Mouse (Mus musculus) kidney, adult 10 weeks (tissue): ENCODE measurements around the gene Ube2s. TPM values are rescaled to one million over a fixed set of nuclear protein-coding genes. Genes with fewer than 3 reads are reported as not detected.

Experiments used
- polyA plus RNA-seq: library from polyadenylated mRNA; stranded (reverse); fragments of 350-450 nt; fragmentation: Illumina TruSeq; extraction: RNeasy Lipid Tissue Mini Kit (QIAGEN cat#74804); gene quantifications from one replicate; pipeline ENCODE4 v1.2.3, GENCODE M21; 2014; ENCODE audit warnings: low read depth, low replicate concordance

The Ube2s gene
- polyA plus RNA-seq: 2.9 TPM

GRCm38 (mm10) chr7:4812303-4813104 is at the start of gene Ube2s:
Ube2s (minus strand) TSS chr7:4812590.

GRCm38 (mm10) chr7:4844245-4844916 is 32.0 kb upstream of the Ube2s start, which contains the start of gene Shisa7:
Shisa7 (minus strand) TSS chr7:4844696.

GRCm38 (mm10) chr7:4792278-4793212 is 19.8 kb downstream of the Ube2s start, which contains the start of gene Rpl28:
Rpl28 (plus strand) TSS chr7:4792874.

GRCm38 (mm10) chr7:4789436-4789935 is 22.9 kb downstream of the Ube2s start, which contains the start of gene Tmem238:
Tmem238 (minus strand) TSS chr7:4789656.

GRCm38 (mm10) chr7:4782759-4783158 is 29.6 kb downstream of the Ube2s start, which contains the start of the genes Il11 and Tmem190:
Il11 (minus strand) TSS chr7:4782859.
Tmem190 (plus strand) TSS chr7:4782937.

GRCm38 (mm10) chr7:4771202-4771601 is 41.2 kb downstream of the Ube2s start, which contains the start of gene Fam71e2:
Fam71e2 (minus strand) TSS chr7:4771302.

GRCm38 (mm10) chr7:4752821-4753570 is 59.4 kb downstream of the Ube2s start, which contains the start of gene Cox6b2:
Cox6b2 (minus strand) TSS chr7:4753094.

Other genes with a start within 250 kb of the Ube2s start
- gene Ptprh, start 208.5 kb downstream of the Ube2s start, polyA plus RNA-seq: not detected
- 3.1 TPM for gene Tmem86b, start 181.2 kb downstream of the Ube2s start, polyA plus RNA-seq
- 11.6 TPM for gene Ppp6r1, start 153.6 kb downstream of the Ube2s start, polyA plus RNA-seq
- gene Hspbp1, start 127.5 kb downstream of the Ube2s start, polyA plus RNA-seq: not detected
- 0.24 TPM for gene Brsk1, start 122.0 kb downstream of the Ube2s start, polyA plus RNA-seq
- not detected for gene Tmem150b, start 87.3 kb downstream of the Ube2s start, polyA plus RNA-seq
- gene Kmt5c, start 72.5 kb downstream of the Ube2s start, polyA plus RNA-seq: 0.89 TPM
- gene Cox6b2, start 59.5 kb downstream of the Ube2s start, polyA plus RNA-seq: not detected
- gene Fam71e2, start 41.3 kb downstream of the Ube2s start, polyA plus RNA-seq: not detected
- gene Il11, start 29.7 kb downstream of the Ube2s start, polyA plus RNA-seq: 0.20 TPM
- not detected for gene Tmem190, start 29.7 kb downstream of the Ube2s start, polyA plus RNA-seq
- gene Tmem238, start 22.9 kb downstream of the Ube2s start, polyA plus RNA-seq: 1.3 TPM
- 11.3 TPM for gene Rpl28, start 19.7 kb downstream of the Ube2s start, polyA plus RNA-seq
- 3.2 TPM for gene Shisa7, start 32.1 kb upstream of the Ube2s start, polyA plus RNA-seq
- gene Isoc2b, start 57.7 kb upstream of the Ube2s start, polyA plus RNA-seq: 2.9 TPM
- gene Isoc2a, start 64.6 kb upstream of the Ube2s start, polyA plus RNA-seq: 5.4 TPM
- not detected for gene Gm36210, start 93.9 kb upstream of the Ube2s start, polyA plus RNA-seq
- not detected for gene Zfp628, start 102.6 kb upstream of the Ube2s start, polyA plus RNA-seq
- 0.57 TPM for gene Nat14, start 109.4 kb upstream of the Ube2s start, polyA plus RNA-seq
- not detected for gene Ssc5d, start 113.2 kb upstream of the Ube2s start, polyA plus RNA-seq
- not detected for gene Sbk2, start 151.8 kb upstream of the Ube2s start, polyA plus RNA-seq
- not detected for gene Sbk3, start 158.6 kb upstream of the Ube2s start, polyA plus RNA-seq
- gene Zfp579, start 183.6 kb upstream of the Ube2s start, polyA plus RNA-seq: 10.8 TPM
- gene Zfp524, start 201.8 kb upstream of the Ube2s start, polyA plus RNA-seq: not detected
- gene Fiz1, start 202.1 kb upstream of the Ube2s start, polyA plus RNA-seq: 11.1 TPM
- gene Gm44973, start 202.9 kb upstream of the Ube2s start, polyA plus RNA-seq: not detected
- 2.9 TPM for gene Zfp865, start 207.8 kb upstream of the Ube2s start, polyA plus RNA-seq
- gene Ccdc106, start 208.0 kb upstream of the Ube2s start, polyA plus RNA-seq: 0.49 TPM
- gene 4632433K11Rik, start 221.5 kb upstream of the Ube2s start, polyA plus RNA-seq: 3.2 TPM
- 5.4 TPM for gene Zfp784, start 225.9 kb upstream of the Ube2s start, polyA plus RNA-seq
- gene Zfp580, start 238.9 kb upstream of the Ube2s start, polyA plus RNA-seq: 0.57 TPM
- 6.9 TPM for gene U2af2, start 249.6 kb upstream of the Ube2s start, polyA plus RNA-seq